Mouse (Mus musculus): Measurements from ENCODE around the gene Stac. TPM values are rescaled to one million over a fixed set of nuclear protein-coding genes. Genes with fewer than 3 reads are reported as not detected.
A peak's percentile ranks its signal among the peaks of the same experiment; 100 is the strongest.

The Stac gene
- 1 to 10 TPM in 1 of 2 experiments, under 1 TPM in 1; 0.77 to 1.2 TPM for total RNA-seq (2021)

GRCm38 (mm10) chr9:111689680-111690483 lies at the start of gene Stac:
TSS of gene Stac (minus strand) at chr9:111690348.
- DNase-seq, result peak; percentile 4 to 9
- intact Hi-C loops (cut with DNase I), result no loop called here

- no peak for DNase-seq
Measured at GRCm38 (mm10) chr9:111739431-111740245, 49.5 kb upstream of the Stac start.

GRCm38 (mm10) chr9:111739026-111739425 lies 48.9 kb upstream of the Stac start:
- intact Hi-C loops (cut with DNase I), result no loop called here
- DNase-seq, result no peak

More at GRCm38 (mm10) chr9:111739431-111740245, 49.5 kb upstream of the Stac start:
- intact Hi-C loops (cut with DNase I), result no loop called here

GRCm38 (mm10) chr9:111737796-111738195 lies 47.6 kb upstream of the Stac start:
- intact Hi-C loops (cut with DNase I), result no loop called here

GRCm38 (mm10) chr9:111735931-111736330 lies 45.8 kb upstream of the Stac start:
- no peak for DNase-seq
- intact Hi-C loops (cut with DNase I), result no loop called here

More at GRCm38 (mm10) chr9:111737796-111738195, 47.6 kb upstream of the Stac start:
- DNase-seq, result no peak

- DNase-seq, result no peak
- intact Hi-C loops (cut with DNase I), result no loop called here
Measured at GRCm38 (mm10) chr9:111731939-111732670, 42.0 kb upstream of the Stac start.

GRCm38 (mm10) chr9:111724981-111725593 lies 34.9 kb upstream of the Stac start:
- intact Hi-C loops (cut with DNase I), result no loop called here

GRCm38 (mm10) chr9:111714457-111714856 lies 24.3 kb upstream of the Stac start:
- intact Hi-C loops (cut with DNase I), result no loop called here
- no peak for DNase-seq

More at GRCm38 (mm10) chr9:111724981-111725593, 34.9 kb upstream of the Stac start:
- DNase-seq, result no peak

- peak; percentile 9 to 11 for DNase-seq
- intact Hi-C loops (cut with DNase I), result no loop called here
Measured at GRCm38 (mm10) chr9:111700101-111700500, 10.0 kb upstream of the Stac start.

- intact Hi-C loops (cut with DNase I), result no loop called here
- DNase-seq, result no peak
Measured at GRCm38 (mm10) chr9:111690484-111690855, 322 bp upstream of the Stac start.

GRCm38 (mm10) chr9:111689146-111689545 lies 1.0 kb downstream of the Stac start:
- intact Hi-C loops (cut with DNase I), result no loop called here

GRCm38 (mm10) chr9:111684170-111684569 lies 6.0 kb downstream of the Stac start:
- intact Hi-C loops (cut with DNase I), result no loop called here
- DNase-seq, result no peak

More at GRCm38 (mm10) chr9:111689146-111689545, 1.0 kb downstream of the Stac start:
- DNase-seq, result peak in 1 of 2 experiments; percentile 8

GRCm38 (mm10) chr9:111679516-111679915 lies 10.6 kb downstream of the Stac start:
- no peak for DNase-seq
- intact Hi-C loops (cut with DNase I), result no loop called here

GRCm38 (mm10) chr9:111669816-111670215 lies 20.3 kb downstream of the Stac start:
- intact Hi-C loops (cut with DNase I), result no loop called here
- no peak for DNase-seq

- DNase-seq, result no peak
- intact Hi-C loops (cut with DNase I), result no loop called here
Measured at GRCm38 (mm10) chr9:111655066-111655465, 35.1 kb downstream of the Stac start.

GRCm38 (mm10) chr9:111644228-111644627 lies 45.9 kb downstream of the Stac start:
- intact Hi-C loops (cut with DNase I), result no loop called here
- no peak for DNase-seq

GRCm38 (mm10) chr9:111643369-111643768 lies 46.8 kb downstream of the Stac start:
- intact Hi-C loops (cut with DNase I), result no loop called here
- no peak for DNase-seq

GRCm38 (mm10) chr9:111637641-111638040 lies 52.5 kb downstream of the Stac start:
- intact Hi-C loops (cut with DNase I), result no loop called here

GRCm38 (mm10) chr9:111632833-111633232 lies 57.3 kb downstream of the Stac start:
- DNase-seq, result no peak
- intact Hi-C loops (cut with DNase I), result no loop called here

More at GRCm38 (mm10) chr9:111637641-111638040, 52.5 kb downstream of the Stac start:
- no peak for DNase-seq

GRCm38 (mm10) chr9:111621191-111621590 lies 69.0 kb downstream of the Stac start:
- no peak for DNase-seq
- intact Hi-C loops (cut with DNase I), result no loop called here

Measured in heart, postnatal 10 days (tissue).